Mouse (Mus musculus) forebrain, embryonic 11.5 days (tissue): ENCODE data around the gene Erbb2. TPM values are rescaled to one million over a fixed set of nuclear protein-coding genes. Genes with fewer than 3 reads are reported as not detected.
A peak's percentile ranks its signal among the peaks of the same experiment; 100 is the strongest.

Experiments used
- ATAC-seq: fragments of 200-750 bp; cut with Nextera tagmentation; replicated peaks from 2 replicates; pipeline ENCODE4 v1.8.0; 2017; ENCODE audit warnings: moderate TSS enrichment; ENCODE audit not compliant: low FRiP score
- DNase-seq: peaks from one replicate; pipeline ENCODE4 v3.0.0-alpha.2; 2017; ENCODE audit warnings: low spot score
- H3K27ac ChIP-seq: fragments of 300-500 bp; sonication (generic); 2 replicates; pipeline ENCODE4 v1.5.1; 2014; ENCODE audit warnings: low read depth, low read length
- H3K27me3 ChIP-seq: fragments of 300-500 bp; sonication (generic); 2 replicates; pipeline ENCODE4 v1.6.1; 2014; ENCODE audit warnings: mild to moderate bottlenecking, low read length, mixed read lengths; ENCODE audit not compliant: control insufficient read depth, insufficient read depth
- H3K36me3 ChIP-seq: fragments of 300-500 bp; sonication (generic); 2 replicates; pipeline ENCODE4 v1.6.1; 2014; ENCODE audit warnings: mild to moderate bottlenecking, low read length, moderate library complexity, mixed read lengths; ENCODE audit not compliant: control insufficient read depth, insufficient read depth
- H3K4me1 ChIP-seq: fragments of 300-500 bp; sonication (generic); replicated peaks from 2 replicates; pipeline ENCODE4 v1.6.1; 2014; ENCODE audit warnings: low read length, mixed read lengths; ENCODE audit not compliant: control insufficient read depth, insufficient read depth
- H3K4me2 ChIP-seq: fragments of 300-500 bp; sonication (generic); 2 replicates; pipeline ENCODE4 v1.6.1; 2014; ENCODE audit warnings: low read depth, mild to moderate bottlenecking, low read length, moderate library complexity, mixed read lengths; ENCODE audit not compliant: severe bottlenecking
- H3K4me3 ChIP-seq: fragments of 300-500 bp; sonication (generic); 2 replicates; pipeline ENCODE4 v1.5.1; 2014; ENCODE audit warnings: low read depth, low read length
- H3K9ac ChIP-seq: fragments of 300-500 bp; sonication (generic); 2 replicates; pipeline ENCODE4 v1.6.1; 2014; ENCODE audit warnings: low read length
- H3K9me3 ChIP-seq: fragments of 300-500 bp; sonication (generic); 2 replicates; pipeline ENCODE4 v1.6.1; 2016; ENCODE audit warnings: low read length, mixed read lengths; ENCODE audit not compliant: control insufficient read depth
- WGBS: fragments of 180-500 bp; shearing (Covaris S2); extraction: QIAGEN DNeasy Blood & Tissue Kit; methylation state at CpG from one replicate; pipeline ENCODE4 v1.1.7; 2014; 5-methylcytosine and 5-hydroxymethylcytosine counted together
- polyA plus RNA-seq: library from polyadenylated mRNA; unstranded; fragments of >200 nt; fragmentation: Nextera tagmentation; extraction: Ambion mirVana; gene quantifications from 2 replicates; pipeline ENCODE4 v1.2.1, GENCODE M21; 2014

Erbb2 gene
- 19.7 and 23.2 TPM in 2 replicates for polyA plus RNA-seq

DNA sequence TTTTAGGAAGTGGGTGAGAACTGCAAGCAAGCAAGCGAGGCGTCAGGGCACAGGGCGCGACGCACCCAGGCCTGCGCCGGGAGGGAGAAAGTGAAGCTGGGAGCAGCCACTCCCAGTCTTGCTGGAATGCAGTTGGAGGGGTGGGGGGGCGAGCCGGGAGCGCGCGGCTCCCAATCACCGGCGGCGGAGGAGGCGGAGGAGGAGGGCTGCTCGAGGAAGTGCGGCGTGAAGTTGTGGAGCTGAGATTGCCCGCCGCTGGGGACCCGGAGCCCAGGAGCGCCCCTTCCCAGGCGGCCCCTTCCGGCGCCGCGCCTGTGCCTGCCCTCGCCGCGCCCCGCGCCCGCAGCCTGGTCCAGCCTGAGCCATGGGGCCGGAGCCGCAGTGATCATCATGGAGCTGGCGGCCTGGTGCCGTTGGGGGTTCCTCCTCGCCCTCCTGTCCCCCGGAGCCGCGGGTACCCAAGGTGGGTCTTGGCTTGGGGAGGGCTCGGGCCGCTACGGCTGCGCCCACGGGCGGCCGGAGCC lies at the start of gene Erbb2:
Gene Erbb2, plus strand, starts transcription at position 198 of the 524 bp plus-strand sequence.
- WGBS = under 1% methylated on average over 48 of the region's 49 CpGs
- Histone ChIP-seq H3K4me3 (peak within 1 kb of the TSS; percentile 77), H3K4me1 (peaks cover 9% of the 10 kb centered on the region; the same call in 1 of the 2 replicates), H3K36me3 (no peaks in the 10 kb centered on the region), H3K27me3 (peaks cover 13% of the 10 kb centered on the region; the same call in 1 of the 2 replicates), H3K9me3 (no peaks in the 10 kb centered on the region), H3K9ac (peak within 1 kb of the TSS; percentile 82), H3K27ac (peak within 1 kb of the TSS; percentile 57), H3K4me2 (peak within 1 kb of the TSS; percentile 98)
- DNase-seq (peak; percentile 92), ATAC-seq (peak; percentile 55)

GRCm38 (mm10) chr11:98363817-98364216 lies 48.5 kb upstream of the Erbb2 start:
- H3K27me3 ChIP-seq = no peaks in the 10 kb centered on the region
- H3K36me3 ChIP-seq = no peaks in the 10 kb centered on the region
- WGBS = 79% methylated on average over 5 of the region's 5 CpGs
- ATAC-seq = no peak
- H3K9ac ChIP-seq = no peak overlapping the region
- no peak for DNase-seq
- H3K4me2 ChIP-seq = no peak overlapping the region
- H3K4me3 ChIP-seq = no peak overlapping the region
- H3K27ac ChIP-seq = no peak overlapping the region
- no peaks in the 10 kb centered on the region for H3K9me3 ChIP-seq
- H3K4me1 ChIP-seq = peaks cover 7% of the 10 kb centered on the region

DNA sequence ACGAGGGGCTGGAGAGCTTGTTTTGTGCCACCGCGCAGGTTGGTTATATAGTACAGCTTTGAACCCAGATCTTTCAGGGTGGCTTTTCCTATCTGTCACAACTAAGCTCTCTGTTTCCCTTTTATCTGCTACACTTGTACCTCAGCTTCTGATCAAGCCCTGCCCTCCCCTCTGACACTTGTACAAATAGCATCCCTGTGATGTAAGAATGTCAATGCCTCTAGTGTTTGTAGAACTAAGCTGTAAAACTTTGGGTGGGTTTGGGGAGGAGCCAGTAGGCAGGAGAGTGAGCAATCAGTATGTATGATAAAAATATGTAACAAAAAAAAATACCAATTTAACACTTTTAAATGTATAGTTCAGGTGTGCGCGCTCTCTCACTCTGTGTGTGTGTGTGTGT lies 47.9 kb upstream of the Erbb2 start:
- Histone ChIP-seq H3K9me3 (no peaks in the 10 kb centered on the region), H3K4me2 (no peak overlapping the region), H3K27me3 (no peaks in the 10 kb centered on the region), H3K9ac (no peak overlapping the region), H3K4me3 (no peak overlapping the region), H3K36me3 (no peaks in the 10 kb centered on the region), H3K27ac (no peak overlapping the region), H3K4me1 (peaks cover 1% of the 10 kb centered on the region)
- 95% methylated on average over 5 of the region's 5 CpGs for WGBS
- DNase-seq = no peak
- ATAC-seq = no peak

DNA sequence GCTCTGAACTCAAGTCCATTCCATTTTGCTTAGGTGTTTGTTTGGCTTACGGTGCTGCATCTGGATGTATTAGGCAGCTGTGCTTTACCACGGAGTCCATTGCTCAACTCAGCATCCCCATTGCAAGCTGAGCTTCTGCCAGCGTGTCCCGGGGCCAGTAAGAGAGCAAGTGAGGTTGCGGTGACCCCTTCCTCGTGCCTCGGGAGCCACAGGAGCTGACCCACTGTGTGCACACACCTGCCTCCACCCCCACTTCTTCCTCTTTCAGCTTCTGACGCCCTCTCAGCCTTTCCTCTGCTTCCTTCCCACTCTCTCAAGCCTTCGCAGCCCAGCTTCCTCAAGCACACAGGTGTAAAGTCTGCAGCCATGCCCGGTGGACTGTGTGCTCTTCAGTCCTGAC lies 46.0 kb upstream of the Erbb2 start:
- WGBS = 85% methylated on average over 10 of the region's 10 CpGs
- no peak overlapping the region for H3K9ac ChIP-seq
- H3K4me1 ChIP-seq = peaks cover 6% of the 10 kb centered on the region
- H3K4me3 ChIP-seq = no peak overlapping the region
- no peak overlapping the region for H3K4me2 ChIP-seq
- H3K27me3 ChIP-seq = no peaks in the 10 kb centered on the region
- ATAC-seq (no peak), DNase-seq (no peak)
- H3K9me3 ChIP-seq = no peaks in the 10 kb centered on the region
- no peaks in the 10 kb centered on the region for H3K36me3 ChIP-seq
- H3K27ac ChIP-seq = no peak overlapping the region

GRCm38 (mm10) chr11:98367171-98367862 lies 45.0 kb upstream of the Erbb2 start:
- Histone ChIP-seq H3K4me1 (peaks cover 14% of the 10 kb centered on the region), H3K4me2 (no peak overlapping the region), H3K9me3 (no peaks in the 10 kb centered on the region), H3K36me3 (no peaks in the 10 kb centered on the region), H3K27ac (no peak overlapping the region), H3K9ac (no peak overlapping the region), H3K27me3 (no peaks in the 10 kb centered on the region), H3K4me3 (no peak overlapping the region)
- WGBS = 81% methylated on average over 10 of the region's 10 CpGs
- DNase-seq = no peak
- no peak for ATAC-seq

GRCm38 (mm10) chr11:98367863-98368186 lies 44.4 kb upstream of the Erbb2 start:
- Histone ChIP-seq H3K4me3 (no peak overlapping the region), H3K4me1 (peaks cover 14% of the 10 kb centered on the region), H3K27ac (no peak overlapping the region), H3K9ac (no peak overlapping the region), H3K27me3 (no peaks in the 10 kb centered on the region), H3K9me3 (no peaks in the 10 kb centered on the region), H3K36me3 (no peaks in the 10 kb centered on the region), H3K4me2 (no peak overlapping the region)
- 86% methylated on average over 7 of the region's 7 CpGs for WGBS
- DNase-seq (no peak), ATAC-seq (no peak)

GRCm38 (mm10) chr11:98369337-98369736 lies 42.9 kb upstream of the Erbb2 start:
- Histone ChIP-seq H3K9ac (no peak overlapping the region), H3K27ac (no peak overlapping the region), H3K4me1 (peaks cover 14% of the 10 kb centered on the region), H3K9me3 (no peaks in the 10 kb centered on the region), H3K4me3 (no peak overlapping the region), H3K36me3 (no peaks in the 10 kb centered on the region), H3K4me2 (no peak overlapping the region), H3K27me3 (no peaks in the 10 kb centered on the region)
- 82% methylated on average over 6 of the region's 6 CpGs for WGBS
- ATAC-seq = no peak
- no peak for DNase-seq

- Histone ChIP-seq H3K4me1 (peaks cover 14% of the 10 kb centered on the region), H3K4me2 (no peak overlapping the region), H3K9me3 (no peaks in the 10 kb centered on the region), H3K36me3 (peaks cover 4% of the 10 kb centered on the region; the same call in 1 of the 2 replicates), H3K27me3 (no peaks in the 10 kb centered on the region), H3K27ac (no peak overlapping the region), H3K4me3 (no peak overlapping the region), H3K9ac (no peak overlapping the region)
- no peak for DNase-seq
- WGBS = 75% methylated on average over 2 of the region's 2 CpGs
- ATAC-seq = no peak
These were observed 41.7 kb upstream of the Erbb2 start for GRCm38 (mm10) chr11:98370588-98370987.
